Mouse (Mus musculus): ENCODE measurements around the gene Atp6v1f.

DNA sequence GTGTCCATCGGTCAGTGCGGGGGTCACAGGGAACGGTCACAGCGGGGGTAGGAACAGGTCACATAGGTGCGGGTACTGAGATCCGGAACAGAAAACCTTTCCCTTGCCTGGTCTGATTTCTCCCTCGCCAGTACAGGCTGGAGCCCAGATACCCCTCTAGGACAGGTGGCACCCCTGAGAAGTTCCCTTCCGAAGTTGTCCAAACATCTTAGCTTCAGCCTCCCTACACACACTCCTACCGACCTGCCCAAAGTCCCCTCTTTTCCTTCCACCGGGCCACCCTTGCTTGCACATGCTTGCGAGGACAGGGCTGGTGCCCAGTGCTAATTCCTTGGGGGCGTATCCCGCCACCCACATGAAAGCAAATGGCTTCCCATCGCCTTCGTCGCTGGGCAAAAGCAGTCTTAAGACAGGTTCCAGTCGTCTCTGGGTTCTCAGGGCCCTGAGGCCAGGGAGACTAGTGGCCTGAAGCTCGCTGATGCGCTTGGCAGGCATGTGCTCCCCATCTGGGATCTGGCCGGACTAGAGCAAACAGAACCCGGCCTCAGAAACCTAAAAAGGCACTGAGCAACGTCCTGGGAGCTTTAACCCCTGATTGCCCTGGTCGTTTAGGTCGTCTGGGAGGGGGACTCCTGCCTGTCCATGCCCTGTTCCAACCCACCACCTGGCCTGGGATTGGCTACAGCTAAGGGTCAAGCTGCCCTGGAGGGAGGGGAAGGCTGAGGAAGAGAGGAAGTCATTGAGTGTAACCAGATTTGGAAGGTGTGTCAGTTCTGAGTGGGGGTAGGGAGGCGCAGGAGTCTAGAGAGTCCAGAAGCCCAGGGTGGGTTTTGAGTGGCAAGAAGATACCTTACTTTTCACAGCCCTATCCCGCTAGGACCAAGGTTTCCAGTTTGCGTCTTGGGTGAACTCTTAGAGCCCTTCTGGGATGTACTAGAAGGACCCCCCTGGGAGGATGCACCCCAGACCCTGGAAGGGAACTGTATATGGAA is 33.4 kb upstream of the Atp6v1f start:
- TF ChIP-seq GATA1 (IDR thresholded peaks at IDR 0.05; ENCODE audit: borderline replicate concordance, low read length) (no peak), FLI1 (IDR thresholded peaks at IDR 0.05; ENCODE audit: low read length) (no peak)

Measured in megakaryocyte, embryonic 14.5 days (primary cell).